In genomic region chr10:79986232-79986878, GRCm38 (mm10) we compare ENCODE assay signal across 8 mouse cellular contexts. TPM values are rescaled to one million over a fixed set of nuclear protein-coding genes. Genes with fewer than 3 reads are reported as not detected.
A peak's percentile ranks its signal among the peaks of the same experiment; 100 is the strongest.
DNase-seq lines count a peak whose midpoint lies in the region; ATAC-seq and TF ChIP-seq lines count a peak whose summit lies in the region.

No protein-coding gene starts in this region.

- no peak for ATAC-seq in forebrain, embryonic 16.5 days
- no peak for ATAC-seq in intestine, embryonic 15.5 days
- ATAC-seq in megakaryocyte progenitor cell, adult 5-6 weeks (replicated peaks; ENCODE audit: poor library complexity), result no peak

- peak; percentile 97 for DNase-seq in heart, adult 11 months
- DNase-seq in heart, postnatal 25 days (ENCODE audit: low spot score), result no peak
- DNase-seq in lung, postnatal 4 days, result peak; percentile 72 to 89
- DNase-seq in left cerebral cortex, adult 18-20 months (ENCODE audit: low spot score in 2 of 2), result no peak

- peak overlapping the region; percentile 45 for H3K4me3 ChIP-seq in bone marrow, adult 2 months (replicated peaks; ENCODE audit: control insufficient read depth, low read depth, low read length)
- H3K4me3 ChIP-seq in forebrain, embryonic 16.5 days (replicated peaks; ENCODE audit: low read length), result peak overlapping the region; percentile 83
- peak overlapping the region; percentile 82 for H3K4me3 ChIP-seq in intestine, embryonic 15.5 days (replicated peaks)

- H3K9me3 ChIP-seq in forebrain, embryonic 16.5 days (ENCODE audit: control insufficient read depth, low read length), result peaks cover 5% of the 10 kb centered on the region; the same call in 1 of the 2 replicates
- H3K9me3 ChIP-seq in intestine, embryonic 15.5 days, result no peaks in the 10 kb centered on the region

- intact Hi-C loops in heart, postnatal 25 days (cut with DNase I), result loop anchor here (2.0 to 5.0 kb wide), 2 partner anchors 128 to 151 kb away; partner anchors contain the start of genes Atp5d and Stk11

- H3K36me3 ChIP-seq in forebrain, embryonic 16.5 days (ENCODE audit: control insufficient read depth, insufficient read depth), result no peaks in the 10 kb centered on the region
- H3K36me3 ChIP-seq in intestine, embryonic 15.5 days, result peaks cover 7% of the 10 kb centered on the region; the same call in 1 of the 2 replicates

- peak overlapping the region; percentile 92 for H3K27ac ChIP-seq in bone marrow, adult 2 months (ENCODE audit: control insufficient read depth, insufficient read depth, low read depth, low read length, poor library complexity)
- peak overlapping the region; percentile 96; the same call in 1 of the 2 replicates for H3K27ac ChIP-seq in forebrain, embryonic 16.5 days (ENCODE audit: low read length)
- peak overlapping the region; percentile 96 for H3K27ac ChIP-seq in intestine, embryonic 15.5 days

- H3K9ac ChIP-seq in forebrain, embryonic 16.5 days (replicated peaks; ENCODE audit: low read depth, low read length), result peak overlapping the region; percentile 89; the same call in 1 of the 2 replicates
- H3K9ac ChIP-seq in intestine, embryonic 15.5 days, result peak overlapping the region; percentile 54; the same call in 1 of the 2 replicates

- TF ChIP-seq CTCF in bone marrow, adult 2 months (IDR thresholded peaks at IDR 0.05; ENCODE audit: control insufficient read depth, insufficient read depth, low read length), result no peak

- H3K4me1 ChIP-seq in bone marrow, adult 2 months (ENCODE audit: control insufficient read depth, insufficient read depth, low read length), result peaks cover 10% of the 10 kb centered on the region; the same call in 1 of the 2 replicates
- peaks cover 37% of the 10 kb centered on the region for H3K4me1 ChIP-seq in forebrain, embryonic 16.5 days (replicated peaks; ENCODE audit: control insufficient read depth, insufficient read depth, low read length)
- H3K4me1 ChIP-seq in intestine, embryonic 15.5 days (replicated peaks), result peaks cover 60% of the 10 kb centered on the region

- peak overlapping the region; percentile 99 for H3K4me2 ChIP-seq in forebrain, embryonic 16.5 days (ENCODE audit: low read length)
- H3K4me2 ChIP-seq in intestine, embryonic 15.5 days (replicated peaks), result peak overlapping the region; percentile 89

- no peak for TF ChIP-seq POLR2A in bone marrow, adult 2 months (IDR thresholded peaks at IDR 0.05; ENCODE audit: borderline replicate concordance, control insufficient read depth, low read depth, low read length)

- H3K27me3 ChIP-seq in forebrain, embryonic 16.5 days (replicated peaks; ENCODE audit: control insufficient read depth, insufficient read depth, low read length), result peaks cover 38% of the 10 kb centered on the region
- no peaks in the 10 kb centered on the region for H3K27me3 ChIP-seq in intestine, embryonic 15.5 days (replicated peaks)

- WGBS in bone marrow, adult 2 months, result 15% methylated on average over 6 of the region's 6 CpGs
- WGBS in forebrain, embryonic 16.5 days, result 48% methylated on average over 6 of the region's 6 CpGs
- WGBS in intestine, embryonic 15.5 days, result 19% methylated on average over 6 of the region's 6 CpGs

RNA-seq across cellular contexts. Expression of gene Cnn2, which starts 2.0 kb away (rescaled TPM):
- total RNA-seq in heart, postnatal 25 days (2021), result 10 to 100 TPM; 35.9 to 36.6 TPM
- 41.7 and 92.4 TPM in 2 replicates for polyA plus RNA-seq in bone marrow, adult 2 months (2011; ENCODE audit: insufficient read depth, insufficient read length, low replicate concordance, missing spikeins)
- 30.5 and 31.3 TPM in 2 replicates for polyA plus RNA-seq in forebrain, embryonic 16.5 days (2015; fragmentation: Nextera tagmentation; extraction: Ambion mirVana)
- polyA plus RNA-seq in intestine, embryonic 15.5 days (2015; fragmentation: Nextera tagmentation; extraction: Ambion mirVana), result 239 and 242 TPM in 2 replicates
- total RNA-seq in megakaryocyte progenitor cell, adult 5-6 weeks (2015), result 50.5 and 52.8 TPM in 2 replicates
- total RNA-seq in megakaryocyte progenitor cell, adult 5-6 weeks (2017), result 73.3 and 84.1 TPM in 2 replicates
- 1 to 10 TPM; 6.7 to 8.0 TPM for total RNA-seq in left cerebral cortex, adult 18-20 months (2021)

RNA-seq across cellular contexts. Expression of gene Tmem259, which starts 2.2 kb away (rescaled TPM):
- total RNA-seq in heart, postnatal 25 days (2021), result 100 to 1,000 TPM; 110 to 115 TPM
- 78.6 and 131 TPM in 2 replicates for polyA plus RNA-seq in bone marrow, adult 2 months (2011; ENCODE audit: insufficient read depth, insufficient read length, low replicate concordance, missing spikeins)
- 12.3 and 12.8 TPM in 2 replicates for polyA plus RNA-seq in forebrain, embryonic 16.5 days (2015; fragmentation: Nextera tagmentation; extraction: Ambion mirVana)
- 18.1 and 19.6 TPM in 2 replicates for polyA plus RNA-seq in intestine, embryonic 15.5 days (2015; fragmentation: Nextera tagmentation; extraction: Ambion mirVana)
- 38.9 and 44.2 TPM in 2 replicates for total RNA-seq in megakaryocyte progenitor cell, adult 5-6 weeks (2015)
- 44.6 and 54.8 TPM in 2 replicates for total RNA-seq in megakaryocyte progenitor cell, adult 5-6 weeks (2017)
- total RNA-seq in left cerebral cortex, adult 18-20 months (2021), result 100 to 1,000 TPM; 112 to 113 TPM

RNA-seq across cellular contexts. Expression of gene Abca7, which starts 9.9 kb away (rescaled TPM):
- 1 to 10 TPM; 6.5 to 6.7 TPM for total RNA-seq in heart, postnatal 25 days (2021)
- polyA plus RNA-seq in bone marrow, adult 2 months (2011; ENCODE audit: insufficient read depth, insufficient read length, low replicate concordance, missing spikeins), result 54.3 and 96.9 TPM in 2 replicates
- polyA plus RNA-seq in forebrain, embryonic 16.5 days (2015; fragmentation: Nextera tagmentation; extraction: Ambion mirVana), result 3.9 and 4.7 TPM in 2 replicates
- 3.0 and 3.7 TPM in 2 replicates for polyA plus RNA-seq in intestine, embryonic 15.5 days (2015; fragmentation: Nextera tagmentation; extraction: Ambion mirVana)
- 15.4 and 15.8 TPM in 2 replicates for total RNA-seq in megakaryocyte progenitor cell, adult 5-6 weeks (2015)
- total RNA-seq in megakaryocyte progenitor cell, adult 5-6 weeks (2017), result 17.0 and 17.5 TPM in 2 replicates
- total RNA-seq in left cerebral cortex, adult 18-20 months (2021), result 10 to 100 TPM; 13.0 to 13.7 TPM

RNA-seq across cellular contexts. Expression of gene Grin3b, which starts 15.8 kb away (rescaled TPM):
- total RNA-seq in heart, postnatal 25 days (2021), result under 1 TPM; 0.14 to 0.21 TPM
- not detected in 2 replicates for polyA plus RNA-seq in bone marrow, adult 2 months (2011; ENCODE audit: insufficient read depth, insufficient read length, low replicate concordance, missing spikeins)
- polyA plus RNA-seq in forebrain, embryonic 16.5 days (2015; fragmentation: Nextera tagmentation; extraction: Ambion mirVana), result 0.29 and 0.60 TPM in 2 replicates
- polyA plus RNA-seq in intestine, embryonic 15.5 days (2015; fragmentation: Nextera tagmentation; extraction: Ambion mirVana), result 0.11 TPM in 2 replicates
- total RNA-seq in megakaryocyte progenitor cell, adult 5-6 weeks (2015), result not detected in 2 replicates
- total RNA-seq in megakaryocyte progenitor cell, adult 5-6 weeks (2017), result not detected in 2 replicates
- total RNA-seq in left cerebral cortex, adult 18-20 months (2021), result under 1 TPM; 0.14 to 0.16 TPM

RNA-seq across cellular contexts. Expression of gene Wdr18, which starts 26.4 kb away (rescaled TPM):
- total RNA-seq in heart, postnatal 25 days (2021), result 10 to 100 TPM; 20.5 to 30.1 TPM
- 26.7 and 43.3 TPM in 2 replicates for polyA plus RNA-seq in bone marrow, adult 2 months (2011; ENCODE audit: insufficient read depth, insufficient read length, low replicate concordance, missing spikeins)
- polyA plus RNA-seq in forebrain, embryonic 16.5 days (2015; fragmentation: Nextera tagmentation; extraction: Ambion mirVana), result 81.8 and 97.7 TPM in 2 replicates
- 90.3 and 94.8 TPM in 2 replicates for polyA plus RNA-seq in intestine, embryonic 15.5 days (2015; fragmentation: Nextera tagmentation; extraction: Ambion mirVana)
- total RNA-seq in megakaryocyte progenitor cell, adult 5-6 weeks (2015), result 36.8 and 57.4 TPM in 2 replicates
- total RNA-seq in megakaryocyte progenitor cell, adult 5-6 weeks (2017), result 24.6 and 29.7 TPM in 2 replicates
- total RNA-seq in left cerebral cortex, adult 18-20 months (2021), result 10 to 100 TPM; 45.3 to 46.5 TPM

Comparison
In these comparisons a context has a peak if more than half of its experiments do, and no peak if none do; other contexts are left out.
1. DNase-seq: peak in heart, adult 11 months (single experiment) and lung, postnatal 4 days (2 of 2); none in heart, postnatal 25 days (single experiment) and left cerebral cortex, adult 18-20 months (0 of 2).
2. RNA of gene Cnn2, which starts 2.0 kb away (total RNA-seq): 50.5 to 84.1 TPM in megakaryocyte progenitor cell, adult 5-6 weeks and 35.9 to 36.6 TPM in heart, postnatal 25 days; 6.7 to 8.0 TPM in left cerebral cortex, adult 18-20 months; every median in the first group is over 4 times any median in the second.
3. Peak in every context shown above with its lines, with median percentiles within 50 percentile points of each other: H3K27ac ChIP-seq and H3K4me3 ChIP-seq.